In the genomic region with DNA sequence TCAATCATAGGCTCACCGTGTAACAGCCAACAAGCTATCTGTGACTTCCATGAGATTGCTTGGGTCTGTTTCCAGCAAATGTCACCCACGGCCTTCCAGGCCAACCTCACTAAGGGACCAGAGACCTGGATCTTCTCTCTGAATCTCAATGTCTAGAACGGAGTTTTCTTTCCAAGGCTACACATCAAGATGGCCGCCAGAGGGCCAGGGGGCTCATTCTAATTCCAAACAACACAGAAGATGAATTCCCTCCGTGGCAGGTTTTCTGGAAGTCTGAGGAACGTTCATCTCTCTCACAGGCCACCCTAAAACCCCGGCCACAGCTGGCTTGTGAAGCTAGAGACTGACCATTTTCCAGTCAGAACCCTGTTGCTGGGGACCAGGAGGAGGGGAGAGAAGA, we compare ENCODE assay signal across 22 mouse cellular contexts.
DNase-seq lines count a peak whose midpoint lies in the region; ATAC-seq and TF ChIP-seq lines count a peak whose summit lies in the region.
"Had no signal": no experiment of that assay in that cellular context is flagged by ENCODE, and none has a peak within 500 bp of the region (broad histone marks: within the 10 kb centered on the region; RNA-seq: fewer than 3 reads in every experiment).

No protein-coding gene starts in this region.

- no peak for DNase-seq in lung, postnatal 0 days (ENCODE audit: low spot score)
- no peak for DNase-seq in lung, adult 18-20 months
- no peak for DNase-seq in brain, embryonic 14.5 days (ENCODE audit: low read depth)
- no peak for DNase-seq in stomach, postnatal 0 days (ENCODE audit: low spot score)
- DNase-seq in testis, postnatal 10 days (ENCODE audit: low spot score), result no peak
- DNase-seq: adrenal gland, adult 8-10 months; cerebellum, adult 11-12 months; gastrocnemius, postnatal 36 days; heart, postnatal 14 days; kidney, adult 9 months; lung, postnatal 36 days; thymus, adult 18-20 months had no signal

- no peak overlapping the region for H3K4me2 ChIP-seq in intestine, postnatal 0 days (replicated peaks; ENCODE audit: low read depth)
- no peak overlapping the region for H3K4me2 ChIP-seq in intestine, embryonic 16.5 days (ENCODE audit: low read depth, low read length)
- H3K4me2 ChIP-seq in lung, postnatal 0 days (replicated peaks; ENCODE audit: low read depth, low read length), result no peak overlapping the region
- H3K4me2 ChIP-seq in stomach, postnatal 0 days (replicated peaks; ENCODE audit: low read depth), result no peak overlapping the region
- H3K4me2 ChIP-seq: embryonic facial prominence, embryonic 13.5 days; heart, embryonic 11.5 days; hindbrain, embryonic 15.5 days; limb, embryonic 12.5 days; neural tube, embryonic 15.5 days had no signal

- no peaks in the 10 kb centered on the region for H3K27me3 ChIP-seq in intestine, postnatal 0 days (replicated peaks; ENCODE audit: control insufficient read depth, insufficient read depth, low read length)
- H3K27me3 ChIP-seq in intestine, embryonic 16.5 days (replicated peaks; ENCODE audit: control insufficient read depth, insufficient read depth, low read length), result no peaks in the 10 kb centered on the region
- H3K27me3 ChIP-seq in lung, postnatal 0 days (replicated peaks; ENCODE audit: insufficient read depth, low read length), result no peaks in the 10 kb centered on the region
- no peaks in the 10 kb centered on the region for H3K27me3 ChIP-seq in stomach, postnatal 0 days (ENCODE audit: control insufficient read depth, insufficient read depth, low read length)
- H3K27me3 ChIP-seq: embryonic facial prominence, embryonic 13.5 days; hindbrain, embryonic 15.5 days; limb, embryonic 12.5 days; neural tube, embryonic 15.5 days had no signal

- no peaks in the 10 kb centered on the region for H3K9me3 ChIP-seq in intestine, postnatal 0 days (ENCODE audit: control insufficient read depth)
- no peaks in the 10 kb centered on the region for H3K9me3 ChIP-seq in intestine, embryonic 16.5 days (ENCODE audit: control insufficient read depth, low read length)
- H3K9me3 ChIP-seq in lung, postnatal 0 days (ENCODE audit: low read length), result no peaks in the 10 kb centered on the region
- no peaks in the 10 kb centered on the region for H3K9me3 ChIP-seq in stomach, postnatal 0 days (ENCODE audit: control insufficient read depth, low read length)
- H3K9me3 ChIP-seq: embryonic facial prominence, embryonic 13.5 days; hindbrain, embryonic 15.5 days; limb, embryonic 12.5 days; neural tube, embryonic 15.5 days had no signal

- TF ChIP-seq EP300 in lung, postnatal 0 days (IDR thresholded peaks at IDR 0.05), result no peak
- TF ChIP-seq EP300 in stomach, postnatal 0 days (optimal IDR thresholded peaks at IDR 0.05), result no peak

- TF ChIP-seq POLR2A in brain, embryonic 14.5 days (IDR thresholded peaks at IDR 0.05; ENCODE audit: borderline replicate concordance, extremely low read depth, insufficient read depth, insufficient read length, poor library complexity, severe bottlenecking), result no peak

- no peaks in the 10 kb centered on the region for H3K4me1 ChIP-seq in intestine, postnatal 0 days (replicated peaks; ENCODE audit: control insufficient read depth, insufficient read depth, low read length)
- H3K4me1 ChIP-seq in intestine, embryonic 16.5 days (ENCODE audit: control insufficient read depth, insufficient read depth, low read length), result no peaks in the 10 kb centered on the region
- no peaks in the 10 kb centered on the region for H3K4me1 ChIP-seq in lung, postnatal 0 days (ENCODE audit: insufficient read depth, low read depth, low read length)
- no peaks in the 10 kb centered on the region for H3K4me1 ChIP-seq in stomach, postnatal 0 days (replicated peaks; ENCODE audit: control insufficient read depth, insufficient read depth)
- H3K4me1 ChIP-seq: embryonic facial prominence, embryonic 13.5 days; hindbrain, embryonic 15.5 days had no signal

- ATAC-seq in intestine, postnatal 0 days, result no peak
- no peak for ATAC-seq in intestine, embryonic 16.5 days
- ATAC-seq in lung, postnatal 0 days, result no peak
- ATAC-seq in stomach, postnatal 0 days (ENCODE audit: low FRiP score, low TSS enrichment), result no peak

- H3K27ac ChIP-seq in intestine, postnatal 0 days (ENCODE audit: low read depth, low read length), result no peak overlapping the region
- no peak overlapping the region for H3K27ac ChIP-seq in intestine, embryonic 16.5 days (ENCODE audit: low read length)
- H3K27ac ChIP-seq in lung, postnatal 0 days (ENCODE audit: low read length), result no peak overlapping the region
- no peak overlapping the region for H3K27ac ChIP-seq in stomach, postnatal 0 days (replicated peaks)
- H3K27ac ChIP-seq: embryonic facial prominence, embryonic 13.5 days; hindbrain, embryonic 15.5 days; limb, embryonic 12.5 days; liver, embryonic 14.5 days; neural tube, embryonic 15.5 days had no signal

- WGBS in intestine, postnatal 0 days, result 50% methylated on average over 7 of the region's 7 CpGs
- 52% methylated on average over 7 of the region's 7 CpGs for WGBS in intestine, embryonic 16.5 days
- 48% methylated on average over 7 of the region's 7 CpGs for WGBS in lung, postnatal 0 days
- 52% methylated on average over 7 of the region's 7 CpGs for WGBS in stomach, postnatal 0 days

- TF ChIP-seq CTCF in intestine, postnatal 0 days (IDR thresholded peaks at IDR 0.05; ENCODE audit: low read depth), result peak; percentile 41; the same call in 1 of the 2 replicates
- 0 out of 2 replicates have a peak, but pooled peaks have one; percentile 5 for TF ChIP-seq CTCF in lung, postnatal 0 days (IDR thresholded peaks at IDR 0.05)
- TF ChIP-seq CTCF in brain, embryonic 14.5 days (IDR thresholded peaks at IDR 0.05; ENCODE audit: borderline replicate concordance, extremely low read depth, insufficient read depth, insufficient read length), result peak; percentile 49; the same call in 1 of the 2 replicates
- TF ChIP-seq CTCF in stomach, postnatal 0 days (IDR thresholded peaks at IDR 0.05; ENCODE audit: low read depth), result peak; percentile 45

- H3K9ac ChIP-seq in intestine, postnatal 0 days (ENCODE audit: low read depth, low read length), result no peak overlapping the region
- H3K9ac ChIP-seq in intestine, embryonic 16.5 days (ENCODE audit: low read depth, low read length), result no peak overlapping the region
- no peak overlapping the region for H3K9ac ChIP-seq in lung, postnatal 0 days (replicated peaks; ENCODE audit: low read depth)
- no peak overlapping the region for H3K9ac ChIP-seq in stomach, postnatal 0 days (ENCODE audit: low read length)
- H3K9ac ChIP-seq: embryonic facial prominence, embryonic 13.5 days; hindbrain, embryonic 15.5 days; limb, embryonic 12.5 days; liver, embryonic 14.5 days; neural tube, embryonic 15.5 days had no signal

- H3K4me3 ChIP-seq in intestine, postnatal 0 days (ENCODE audit: low read depth, low read length), result no peak overlapping the region
- H3K4me3 ChIP-seq in intestine, embryonic 16.5 days (ENCODE audit: low read length), result no peak overlapping the region
- no peak overlapping the region for H3K4me3 ChIP-seq in lung, postnatal 0 days (ENCODE audit: low read depth, low read length)
- no peak overlapping the region for H3K4me3 ChIP-seq in stomach, postnatal 0 days (ENCODE audit: low read depth, low read length)
- H3K4me3 ChIP-seq: embryonic facial prominence, embryonic 13.5 days; hindbrain, embryonic 15.5 days; limb, embryonic 12.5 days; myocyte; neural tube, embryonic 15.5 days had no signal

- H3K36me3 ChIP-seq in intestine, postnatal 0 days (ENCODE audit: control insufficient read depth, insufficient read depth), result no peaks in the 10 kb centered on the region
- no peaks in the 10 kb centered on the region for H3K36me3 ChIP-seq in intestine, embryonic 16.5 days (ENCODE audit: control insufficient read depth, insufficient read depth, low read length)
- no peaks in the 10 kb centered on the region for H3K36me3 ChIP-seq in lung, postnatal 0 days (ENCODE audit: insufficient read depth, low read length)
- H3K36me3 ChIP-seq in stomach, postnatal 0 days (ENCODE audit: control insufficient read depth, insufficient read depth, low read length), result no peaks in the 10 kb centered on the region
- H3K36me3 ChIP-seq: embryonic facial prominence, embryonic 13.5 days; G1E; hindbrain, embryonic 15.5 days; limb, embryonic 12.5 days; neural tube, embryonic 15.5 days had no signal
